Mouse (Mus musculus) embryonic fibroblast, embryonic 13.5 days (primary cell): Measurements from ENCODE around the gene Krt72.

Experiments
- CTCF ChIP-seq: IDR thresholded peaks from 2 replicates; pipeline ENCODE4 v1.5.1; 2011; ENCODE audit warnings: mild to moderate bottlenecking, control low read depth, low read length, moderate library complexity, borderline replicate concordance; ENCODE audit not compliant: insufficient read depth
- POLR2A ChIP-seq: IDR thresholded peaks from 2 replicates; pipeline ENCODE4 v1.6.1; 2011; ENCODE audit warnings: low read depth, mild to moderate bottlenecking, control low read depth, low read length, moderate library complexity

GRCm38 (mm10) chr15:101802296-101802835, 16.1 kb upstream of the Krt72 start, which contains the start of gene Krt73:
- no peak for TF ChIP-seq CTCF
- TF ChIP-seq POLR2A, result no peak
